Mouse (Mus musculus): ENCODE data around the gene Tacc3. TPM values are rescaled to one million over a fixed set of nuclear protein-coding genes. Genes with fewer than 3 reads are reported as not detected.

The Tacc3 gene
- total RNA-seq, 4 experiments from 2014 or later, result 4.1 to 7.2 (median 4.4) TPM

GRCm38 (mm10) chr5:33722266-33723018, 64.5 kb downstream of the Tacc3 start:
- DNase-seq (ENCODE audit: low spot score in 2 of 2), result no peak

GRCm38 (mm10) chr5:33723019-33723640, 65.2 kb downstream of the Tacc3 start:
- DNase-seq (ENCODE audit: low spot score in 2 of 2), result no peak

GRCm38 (mm10) chr5:33723641-33724465, 65.9 kb downstream of the Tacc3 start:
- no peak for DNase-seq (ENCODE audit: low spot score in 2 of 2)

GRCm38 (mm10) chr5:33726081-33726647, 68.2 kb downstream of the Tacc3 start:
- peak in 1 of 2 experiments; percentile 61 for DNase-seq (ENCODE audit: low spot score in 2 of 2)

- DNase-seq (ENCODE audit: low spot score in 2 of 2), result no peak
These were observed 69.0 kb downstream of the Tacc3 start for GRCm38 (mm10) chr5:33726891-33727290.

Other genes with a start within 250 kb of the Tacc3 start
- gene Nkx1-1, start 224.2 kb upstream of the Tacc3 start, total RNA-seq (2022), result not detected
- 10 to 100 TPM; 23.1 to 28.3 (median 24.0) TPM for gene Fam53a, start 28.5 kb upstream of the Tacc3 start, total RNA-seq (2022)
- gene Gm9903, start 28.2 kb upstream of the Tacc3 start, total RNA-seq (2022), result 1 to 10 TPM in 2 of 4 experiments, under 1 TPM in 2; 0.61 to 1.1 (median 0.89) TPM
- gene Slbp, start 5.6 kb upstream of the Tacc3 start, total RNA-seq (2022), result 10 to 100 TPM; 18.1 to 28.3 (median 23.1) TPM
- gene Tmem129, start 288 bp downstream of the Tacc3 start, total RNA-seq (2022), result 10 to 100 TPM; 22.4 to 25.7 (median 25.2) TPM
- 100 to 1,000 TPM; 116 to 143 (median 125) TPM for gene Fgfr3, start 63.5 kb downstream of the Tacc3 start, total RNA-seq (2022)
- gene Letm1, start 124.7 kb downstream of the Tacc3 start, total RNA-seq (2022), result 100 to 1,000 TPM in 1 of 4 experiments, 10 to 100 TPM in 3; 86.6 to 101 (median 92.9) TPM
- gene Nsd2, start 162.6 kb downstream of the Tacc3 start, total RNA-seq (2022), result 100 to 1,000 TPM; 106 to 126 (median 115) TPM

All from layer of hippocampus, adult 8-10 months (tissue).